Mouse (Mus musculus) CD8-positive naive resting alpha-beta T cell, adult 57 days (primary cell): ENCODE measurements around the gene Sult5a1. TPM values are rescaled to one million over a fixed set of nuclear protein-coding genes. Genes with fewer than 3 reads are reported as not detected.

ENCODE experiments used
- total RNA-seq: library from RNA; stranded (reverse); gene quantifications from one replicate; pipeline ENCODE4 v1.2.4, GENCODE M21; 2023

Sult5a1 gene
- not detected for total RNA-seq

DNA sequence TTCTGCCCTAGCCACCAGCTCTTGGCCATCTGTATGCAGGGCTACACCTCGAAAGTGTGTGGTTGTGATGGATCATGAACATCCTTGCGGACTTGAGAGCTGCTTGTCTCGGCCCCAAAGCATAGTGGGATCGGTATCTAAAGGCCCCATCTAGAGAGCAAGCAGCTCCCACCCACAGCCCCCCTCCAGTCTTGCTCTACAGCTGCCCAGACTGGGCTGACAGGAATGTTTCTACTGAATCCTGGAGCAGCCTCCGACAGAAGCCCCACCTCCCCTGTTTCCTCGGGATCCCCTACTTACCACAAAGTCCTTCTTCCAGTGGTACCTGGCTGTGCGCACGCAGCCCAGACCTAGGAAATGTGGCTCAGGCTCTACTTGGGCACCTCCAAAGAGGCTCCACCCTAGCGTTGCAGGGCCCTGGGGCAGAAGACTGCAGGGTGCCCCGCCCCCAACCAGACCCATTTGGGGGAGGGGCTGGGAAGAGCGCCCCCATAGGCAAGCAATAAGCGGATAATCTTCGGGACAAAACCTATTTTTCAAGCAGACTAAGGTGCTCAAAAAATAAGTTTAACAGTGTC lies at the start of gene Sult5a1:
TSS of gene Sult5a1 (minus strand) at position 428 of the 578 bp plus-strand sequence.

DNA sequence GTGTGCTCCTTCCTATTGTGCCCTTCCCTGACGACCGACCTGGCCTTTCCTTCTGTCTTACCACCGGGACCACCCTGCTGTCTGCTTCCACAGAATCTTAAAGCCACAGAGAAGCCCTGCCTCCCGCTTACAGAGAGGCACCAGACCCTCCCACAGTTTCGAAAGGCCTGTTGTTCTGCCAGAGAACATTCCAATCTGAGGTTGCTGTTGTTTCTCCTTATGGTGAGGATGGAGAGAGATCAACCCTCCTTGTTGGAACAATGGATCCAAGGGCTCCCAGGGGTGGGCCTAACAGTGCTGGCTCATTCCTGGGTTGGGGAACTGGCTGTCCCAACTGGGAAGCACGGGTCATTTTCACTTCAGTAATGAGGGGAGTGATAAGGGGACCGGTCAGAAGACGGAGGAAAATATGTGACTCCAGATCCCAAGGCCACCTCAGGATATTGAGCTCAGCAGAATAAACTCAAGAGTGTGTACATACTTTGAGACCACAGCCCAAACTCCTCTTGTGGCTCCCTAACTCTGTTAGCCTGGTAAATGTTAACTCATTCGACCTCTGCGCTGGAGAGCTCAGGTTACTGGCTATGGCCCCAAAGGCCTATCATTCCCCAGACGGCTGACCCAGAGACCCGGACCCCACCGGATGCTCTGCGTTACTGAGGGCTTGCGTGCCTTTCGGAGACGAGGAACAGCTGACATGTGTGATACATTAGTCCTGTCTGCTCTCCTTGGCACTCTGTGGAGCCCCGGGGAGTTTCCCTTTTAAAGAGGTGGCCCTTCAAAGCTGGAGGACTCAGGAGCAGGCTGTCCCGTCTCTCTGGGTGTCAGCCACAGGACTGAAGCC lies 27.7 kb upstream of the Sult5a1 start, which contains the start of gene Dpep1:
TSS of gene Dpep1 (plus strand) at position 677 of the 844 bp plus-strand sequence.

DNA sequence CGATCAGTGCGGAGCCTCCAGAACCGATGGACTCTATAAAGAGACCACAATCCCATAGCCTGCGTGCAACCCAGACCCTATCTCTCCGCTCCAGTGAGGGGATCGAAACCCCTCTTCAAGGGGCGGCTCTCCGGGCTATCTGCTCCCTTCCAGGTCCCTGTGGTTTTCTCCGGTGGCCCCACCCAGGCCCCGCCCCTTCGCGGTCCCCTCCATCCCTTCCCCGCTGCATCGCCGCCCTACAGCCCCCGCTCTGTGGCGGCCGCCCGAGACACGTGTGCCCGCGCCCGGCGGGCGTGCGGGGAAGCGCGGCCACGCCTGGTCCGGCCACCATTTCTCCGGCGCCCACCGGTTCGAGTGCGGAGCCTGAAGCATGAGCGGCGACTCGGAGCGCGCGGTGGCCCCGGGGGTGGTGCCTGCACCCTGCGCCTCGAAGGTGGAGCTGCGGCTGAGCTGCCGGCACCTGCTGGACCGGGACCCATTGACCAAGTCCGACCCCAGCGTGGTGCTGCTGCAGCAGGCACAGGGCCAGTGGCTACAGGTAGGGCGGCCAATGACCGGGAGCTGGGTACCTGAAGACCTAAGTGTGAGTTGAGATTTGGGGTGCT lies 40.9 kb downstream of the Sult5a1 start, which contains the start of gene Cpne7:
TSS of gene Cpne7 (plus strand) at position 248 of the 605 bp plus-strand sequence.

DNA sequence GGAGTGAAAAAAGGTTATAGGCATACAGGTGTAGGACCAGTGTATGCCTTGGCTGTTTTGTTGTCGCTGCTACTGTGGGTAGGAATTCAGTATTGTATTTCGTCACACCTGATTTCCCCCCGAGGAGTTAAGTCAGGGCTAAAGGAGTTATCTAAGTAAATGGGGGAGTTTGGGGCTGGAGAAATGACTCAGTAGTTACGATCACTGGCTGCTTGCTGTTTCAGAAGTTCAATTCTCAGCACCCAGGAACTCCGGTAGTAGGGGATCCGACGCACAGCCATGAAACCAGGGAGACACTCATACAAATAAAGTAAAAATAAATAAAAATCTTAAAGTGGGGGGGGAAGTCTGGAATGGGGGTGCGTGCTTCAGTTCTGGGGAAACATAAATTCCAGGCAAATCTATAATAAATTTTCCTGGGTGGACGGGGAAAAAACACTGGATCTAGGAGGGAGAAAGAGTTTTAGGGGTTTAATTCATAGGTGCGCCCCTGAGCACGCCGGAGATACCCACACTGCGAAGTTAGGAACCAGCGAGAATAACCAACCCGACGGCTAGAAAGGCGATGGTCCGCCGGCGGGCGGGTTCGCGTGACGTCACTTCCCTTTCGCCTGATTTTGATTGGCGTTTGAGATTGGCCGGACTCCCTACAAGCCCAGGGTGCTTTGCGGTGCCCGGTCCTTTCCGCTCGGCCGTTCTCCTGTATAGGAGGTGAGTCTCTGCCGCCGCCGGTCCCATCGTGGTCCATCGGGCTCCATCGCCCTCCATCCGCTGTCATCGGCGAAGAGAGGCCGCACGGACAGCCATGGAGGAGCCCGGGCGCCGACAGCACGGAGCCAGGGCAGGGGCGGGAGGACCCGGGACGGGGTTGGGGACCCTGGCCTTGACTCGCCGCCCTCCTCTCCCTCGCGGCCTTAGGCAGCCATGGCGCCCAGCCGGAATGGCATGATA lies 56.1 kb downstream of the Sult5a1 start, which contains the start of gene Rpl13:
TSS of gene Rpl13 (plus strand) at position 616 of the 951 bp plus-strand sequence.

Other genes with a start within 250 kb of the Sult5a1 start
- 327 TPM for gene Ankrd11, start 116.0 kb downstream of the Sult5a1 start, total RNA-seq
- gene Spg7, start 95.4 kb downstream of the Sult5a1 start, total RNA-seq = 55.4 TPM
- 2,033 TPM for gene Rpl13, start 56.0 kb downstream of the Sult5a1 start, total RNA-seq
- gene Cpne7, start 40.9 kb downstream of the Sult5a1 start, total RNA-seq = 0.58 TPM
- gene Dpep1, start 27.9 kb upstream of the Sult5a1 start, total RNA-seq = not detected
- 62.4 TPM for gene Chmp1a, start 54.4 kb upstream of the Sult5a1 start, total RNA-seq
- 0.28 TPM for gene Spata33, start 54.5 kb upstream of the Sult5a1 start, total RNA-seq
- gene Cdk10, start 66.5 kb upstream of the Sult5a1 start, total RNA-seq = 59.2 TPM
- 8.7 TPM for gene Spata2l, start 77.9 kb upstream of the Sult5a1 start, total RNA-seq
- gene Zfp276, start 95.9 kb upstream of the Sult5a1 start, total RNA-seq = 29.9 TPM
- gene Vps9d1, start 96.0 kb upstream of the Sult5a1 start, total RNA-seq = 38.6 TPM
- 10.0 TPM for gene Fanca, start 160.3 kb upstream of the Sult5a1 start, total RNA-seq
- gene Spire2, start 174.4 kb upstream of the Sult5a1 start, total RNA-seq = not detected
- 206 TPM for gene Tcf25, start 215.4 kb upstream of the Sult5a1 start, total RNA-seq
- gene Mc1r, start 248.8 kb upstream of the Sult5a1 start, total RNA-seq = 0.18 TPM